Mouse (Mus musculus): Measurements from ENCODE around the gene Snapc2.
"Not testable (repeated sequence)": the region's sequence is repeated elsewhere in the genome, so short reads cannot be mapped to it uniquely, and the experiment has no call there.

The Snapc2 gene

DNA sequence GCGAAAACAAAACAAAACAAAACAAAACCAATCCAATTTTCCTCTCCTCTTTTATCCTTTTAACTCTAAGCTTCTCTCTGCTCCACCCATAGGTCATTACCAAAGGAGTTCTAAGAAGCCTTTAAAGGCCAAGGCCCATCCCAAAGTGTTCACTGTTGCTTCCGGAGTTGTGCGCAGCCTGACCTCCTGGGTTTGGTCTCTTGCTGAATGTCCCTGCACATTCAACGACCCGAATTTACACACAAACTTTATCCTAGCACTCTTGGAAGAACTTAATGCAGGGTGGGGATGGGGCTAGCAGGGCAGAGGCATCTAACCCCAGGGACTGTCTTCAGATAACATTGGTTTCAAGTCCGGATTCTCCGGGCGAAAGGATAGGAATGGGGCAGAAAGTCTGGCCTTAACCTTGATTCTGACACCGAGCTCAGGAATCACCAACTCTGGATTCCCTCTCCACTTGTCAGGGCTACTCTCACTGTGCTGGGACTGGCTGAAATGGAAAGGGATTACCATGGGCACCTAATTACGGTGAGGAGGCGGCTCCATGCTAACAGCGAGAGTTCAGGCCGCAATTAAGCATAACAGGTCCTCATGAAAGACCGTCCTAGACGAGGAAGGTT lies 15.0 kb upstream of the Snapc2 start:
- no peak for DNase-seq (ENCODE audit: extremely low spot score)

DNA sequence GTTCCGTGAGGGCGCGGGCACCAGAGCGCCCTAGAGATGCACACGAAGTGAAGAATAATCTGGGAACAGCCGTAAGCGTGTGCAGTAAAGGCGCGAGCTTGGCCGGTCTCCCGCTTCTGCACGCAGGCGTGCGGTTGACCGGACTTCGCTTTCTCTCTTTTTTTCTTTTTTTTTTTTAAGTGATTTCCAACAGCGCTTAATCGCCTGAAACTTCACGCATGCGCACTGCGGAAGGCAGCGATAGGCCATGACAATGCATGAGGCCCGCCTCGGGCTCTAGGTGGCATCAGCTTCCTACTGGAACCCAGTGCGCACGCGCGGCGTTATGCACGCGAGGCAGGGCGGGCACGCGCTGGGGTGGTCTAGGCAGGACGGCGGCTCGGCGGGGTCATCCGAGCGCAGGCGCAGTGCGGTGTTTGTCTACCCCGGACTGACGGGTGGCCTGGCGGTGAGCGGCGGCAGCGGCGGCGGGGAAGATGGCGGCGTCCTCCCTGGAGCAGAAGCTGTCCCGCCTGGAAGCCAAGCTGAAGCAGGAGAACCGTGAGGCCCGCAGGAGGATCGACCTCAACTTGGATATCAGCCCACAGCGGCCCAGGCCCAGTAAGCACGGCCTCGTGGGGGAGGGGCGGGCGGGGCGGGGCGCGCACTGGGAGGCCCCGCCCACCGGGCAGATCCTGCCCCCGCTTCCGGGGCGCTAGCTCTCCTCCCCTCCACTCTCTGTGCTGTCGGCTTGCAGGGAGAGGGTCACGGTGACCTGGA lies 14.3 kb upstream of the Snapc2 start, which contains the start of the genes Map2k7 and Gm49320:
Map2k7 (plus strand) TSS at position 307 of the 759 bp plus-strand sequence.
Gm49320 (plus strand) TSS at position 432 of the 759 bp plus-strand sequence.
- DNase-seq (ENCODE audit: extremely low spot score) = peak; percentile 99

DNA sequence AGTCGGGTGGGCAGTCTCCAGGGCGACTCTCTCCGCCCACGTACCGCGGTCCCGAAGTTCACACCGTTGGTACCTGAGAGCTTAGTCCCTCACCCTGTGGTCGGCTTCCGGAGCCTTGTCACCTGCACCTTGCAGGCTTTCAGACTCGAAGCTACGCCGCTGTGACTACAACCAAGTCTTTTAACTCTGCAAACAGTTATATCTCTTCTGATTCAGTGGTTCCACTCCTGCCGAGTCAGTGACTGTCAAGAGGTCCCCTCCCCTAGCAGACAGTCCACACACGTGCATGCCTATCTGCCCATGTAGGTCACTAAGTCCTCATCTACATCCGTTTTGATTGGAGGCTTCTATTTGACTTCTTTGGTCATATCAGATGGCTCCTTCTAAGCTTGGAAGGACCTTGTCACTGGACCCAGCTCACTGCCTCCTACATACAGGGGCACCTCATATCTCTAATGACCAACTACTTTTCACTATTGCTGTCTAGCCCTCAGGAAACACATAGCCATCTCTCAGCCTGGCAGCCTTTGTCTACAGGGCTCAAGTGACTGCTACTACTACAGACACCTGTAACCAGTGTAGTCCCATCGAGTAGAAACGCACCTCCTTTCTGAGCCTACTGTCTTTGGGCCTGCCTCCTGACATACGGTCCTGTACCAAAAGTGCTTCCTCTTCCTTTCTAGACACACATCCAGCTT lies 13.5 kb upstream of the Snapc2 start:
- no peak for DNase-seq (ENCODE audit: extremely low spot score)

DNA sequence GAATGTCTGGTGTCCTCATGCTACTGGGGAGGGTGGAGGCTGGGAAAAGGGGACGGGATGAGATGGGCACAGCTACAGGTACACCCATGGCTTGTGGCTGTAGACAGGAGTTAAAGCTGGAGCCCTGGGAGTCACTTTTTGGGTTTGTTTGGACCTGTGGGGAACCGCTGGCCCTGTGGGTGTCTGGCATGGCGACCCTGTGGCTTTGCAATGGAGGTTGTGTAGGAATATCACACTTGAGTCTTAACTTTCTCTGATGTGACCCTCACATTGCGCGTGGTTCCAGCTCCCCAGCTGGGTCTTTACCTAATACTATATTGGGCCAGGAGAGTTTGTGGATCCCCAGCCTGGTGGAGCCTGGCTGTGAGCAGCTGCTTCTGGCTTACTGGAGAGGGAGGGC lies 7.8 kb upstream of the Snapc2 start:
- no peak for DNase-seq (ENCODE audit: extremely low spot score)

DNA sequence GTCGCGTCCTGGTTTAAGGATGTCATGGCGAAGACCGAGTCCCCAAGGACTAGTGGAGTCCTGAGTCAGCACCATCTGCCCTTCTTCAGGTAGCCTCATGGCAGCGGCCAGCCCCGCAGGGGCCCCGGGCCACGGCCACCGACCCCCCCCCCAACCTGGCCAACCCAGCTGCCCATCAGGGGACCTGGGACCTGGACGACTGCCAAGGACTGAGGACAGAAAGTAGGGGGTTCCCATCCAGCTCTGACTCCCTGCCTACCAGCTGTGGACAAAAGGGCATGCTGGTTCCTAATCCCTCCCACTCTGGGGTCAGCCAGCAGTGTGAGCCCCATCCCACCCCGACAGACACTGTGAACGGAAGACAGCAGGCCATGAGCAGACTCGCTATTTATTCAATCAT lies 7.1 kb upstream of the Snapc2 start:
- DNase-seq (ENCODE audit: extremely low spot score) = no peak

DNA sequence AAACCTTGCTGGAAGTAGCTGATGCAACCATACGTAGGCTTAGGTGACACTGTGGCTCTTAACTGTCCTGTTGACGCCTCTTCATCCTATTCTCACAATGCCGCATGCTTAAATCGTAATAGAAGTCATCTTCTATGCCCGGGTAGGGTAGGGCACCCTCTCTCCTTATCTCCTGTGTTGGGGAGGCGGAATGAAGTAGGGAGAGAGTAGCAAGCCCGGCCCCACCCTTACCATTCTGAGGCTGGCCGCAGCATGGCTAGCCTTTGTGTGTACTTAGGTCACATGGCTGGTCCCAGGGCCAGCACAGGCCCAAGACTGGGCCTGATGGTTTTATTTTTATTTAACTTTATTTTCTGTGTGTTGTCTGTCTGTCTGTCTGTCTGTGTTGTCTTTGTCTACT lies 5.6 kb upstream of the Snapc2 start:
- no peak for DNase-seq (ENCODE audit: extremely low spot score)

DNA sequence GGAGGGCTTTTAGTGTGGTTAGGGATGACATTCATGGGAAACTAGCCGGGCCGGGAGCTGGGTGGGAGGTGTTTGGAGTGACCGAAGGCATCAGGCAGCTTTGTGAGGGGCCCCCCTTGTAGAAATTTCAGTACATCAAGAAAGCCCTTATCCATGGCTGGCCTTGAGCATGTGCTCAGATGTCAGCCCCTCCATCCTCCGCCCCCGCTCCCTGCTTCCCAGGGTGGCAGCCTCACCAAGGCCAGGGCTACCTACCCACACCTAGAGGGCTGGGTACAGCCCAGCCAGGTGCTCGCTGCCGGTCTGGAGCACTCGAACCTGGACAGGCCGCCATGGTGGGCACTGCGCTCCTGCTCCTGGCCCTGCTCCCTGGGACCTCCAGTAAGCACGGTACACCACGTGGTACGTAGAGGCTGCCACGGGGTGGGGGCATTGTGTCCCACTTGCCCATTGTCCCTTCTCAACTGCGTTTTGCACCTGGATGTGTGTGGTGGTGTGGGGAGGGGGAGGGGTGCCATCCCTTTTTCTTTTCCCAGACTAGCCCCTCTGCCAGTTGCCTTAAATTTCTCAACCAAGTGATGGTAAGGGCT lies 4.8 kb upstream of the Snapc2 start, which contains the start of gene Tgfbr3l:
Tgfbr3l (plus strand) TSS at position 264 of the 590 bp plus-strand sequence.
- DNase-seq (ENCODE audit: extremely low spot score) = no peak

DNA sequence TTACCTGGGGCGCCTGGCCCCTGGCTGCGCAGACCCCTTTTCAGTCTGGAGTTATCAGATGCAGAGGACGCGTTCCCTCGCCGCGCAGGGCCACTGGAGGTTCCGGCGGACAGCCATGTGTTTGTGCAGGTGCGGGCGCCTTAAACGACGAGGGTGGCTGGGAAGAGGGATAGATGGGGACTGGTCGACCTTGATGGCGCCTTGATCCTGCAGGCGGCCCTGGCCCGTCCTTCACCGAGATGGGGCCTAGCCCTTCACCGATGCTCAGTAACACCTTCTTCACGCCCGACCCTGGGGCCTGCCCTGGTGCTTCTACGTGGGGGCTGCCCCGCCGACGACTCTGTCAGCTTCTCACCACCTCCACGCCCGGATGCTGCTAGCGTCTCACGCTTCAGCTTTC lies 3.7 kb upstream of the Snapc2 start:
- peak; percentile 71 for DNase-seq (ENCODE audit: extremely low spot score)

DNA sequence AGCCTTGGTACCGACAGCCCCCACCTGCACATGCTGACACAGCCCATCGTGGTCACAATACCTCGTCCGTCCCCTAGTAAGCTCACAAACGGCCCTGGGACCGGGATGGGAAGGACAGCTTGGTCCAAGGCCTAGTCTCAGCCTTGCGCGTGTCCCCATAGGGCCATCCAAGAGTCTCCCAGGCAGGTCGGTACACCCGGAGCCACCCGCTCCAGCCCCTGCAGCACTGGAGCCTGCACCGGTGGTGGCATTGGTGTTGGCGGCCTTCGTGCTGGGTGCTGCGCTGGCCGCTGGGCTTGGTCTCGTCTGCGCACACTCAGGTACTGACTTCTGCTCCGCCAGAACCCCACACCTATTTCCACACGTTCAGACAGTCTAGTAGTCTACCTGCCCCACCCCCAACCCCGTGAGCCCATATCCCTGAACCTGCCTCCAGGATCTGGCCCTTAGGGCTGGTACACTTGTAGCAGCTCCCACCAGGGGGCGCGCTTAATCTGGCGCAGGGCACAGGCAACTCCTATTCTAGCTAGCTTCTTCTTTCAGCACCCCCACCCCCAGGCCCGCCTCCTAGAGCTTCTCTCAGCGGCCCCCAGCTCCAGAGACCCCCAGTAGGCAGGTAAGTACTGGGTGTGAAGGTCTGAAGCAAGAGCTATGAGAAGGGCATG lies 2.4 kb upstream of the Snapc2 start:
- DNase-seq (ENCODE audit: extremely low spot score) = peak; percentile 79

DNA sequence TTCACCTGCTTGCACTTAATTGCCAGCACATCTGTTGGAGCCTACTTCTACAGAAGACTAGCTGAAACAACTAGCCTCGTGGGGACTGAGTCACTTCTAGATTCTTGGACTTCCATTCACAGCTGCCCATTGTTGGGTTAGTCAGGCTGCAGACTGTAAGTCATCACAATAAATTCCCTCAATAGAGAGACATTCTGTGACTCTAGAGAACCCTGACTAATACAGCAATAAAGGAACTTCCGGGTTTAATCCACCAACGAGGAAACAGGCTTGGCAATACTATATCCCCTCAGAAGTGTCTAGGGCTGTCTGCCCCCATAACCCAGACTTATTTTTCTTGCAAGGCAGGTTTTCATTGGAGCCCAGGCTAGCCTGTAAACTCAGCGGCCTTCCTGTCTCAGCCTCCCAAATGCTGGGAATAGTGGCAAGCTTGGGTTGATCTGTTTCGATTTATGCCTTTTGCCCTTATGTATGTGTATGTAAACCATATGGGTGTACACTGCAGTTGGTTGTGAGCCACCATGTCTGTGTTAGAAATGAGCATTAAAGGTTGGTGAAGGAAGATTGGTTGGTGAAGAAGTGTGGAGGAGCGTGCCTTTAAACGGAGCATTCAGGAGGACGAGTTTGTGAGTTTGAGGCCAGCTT lies 642 bp upstream of the Snapc2 start:
- DNase-seq (ENCODE audit: extremely low spot score) = no peak

DNA sequence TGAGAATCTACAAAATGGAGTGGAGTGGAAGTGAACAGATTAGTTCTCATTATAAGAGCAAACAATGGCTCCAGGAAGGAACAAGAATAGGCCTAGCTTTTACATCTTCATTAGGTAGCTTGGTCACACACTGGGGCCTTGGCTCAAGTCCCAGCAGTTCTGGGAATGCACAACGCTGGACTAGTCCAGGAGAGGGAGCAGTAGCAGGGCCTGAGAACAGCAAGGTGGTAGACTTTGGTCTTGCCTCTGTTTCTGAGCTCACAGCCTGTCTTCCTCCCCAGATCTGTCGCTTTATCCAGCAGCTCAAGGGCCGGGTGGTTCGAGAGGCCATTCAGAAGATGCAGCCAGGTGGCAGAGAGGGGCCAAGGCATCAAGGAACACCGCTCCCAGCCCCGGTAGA lies 1.1 kb downstream of the Snapc2 start:
- DNase-seq (ENCODE audit: extremely low spot score) = no peak

DNA sequence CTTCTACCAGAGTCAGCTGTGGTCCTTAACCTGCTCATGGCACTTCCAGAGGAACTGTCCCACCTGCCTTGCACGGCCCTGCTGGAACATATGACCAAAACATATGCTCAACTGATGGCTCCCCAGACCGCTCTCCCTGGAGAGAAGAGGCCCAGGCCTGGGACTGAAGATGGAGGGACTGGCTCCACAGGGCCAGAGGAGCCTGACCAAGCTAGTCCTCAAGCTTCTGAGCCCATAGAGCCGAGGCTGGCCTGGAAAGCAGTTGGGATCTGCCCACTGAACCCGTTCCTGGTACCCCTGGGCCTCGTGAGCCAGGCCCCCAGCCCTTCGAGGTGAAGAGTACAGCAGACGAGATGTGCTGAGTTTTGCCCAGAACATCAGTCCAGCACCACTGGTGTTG lies 2.6 kb downstream of the Snapc2 start:
- not testable (repeated sequence) for DNase-seq (ENCODE audit: extremely low spot score)

DNA sequence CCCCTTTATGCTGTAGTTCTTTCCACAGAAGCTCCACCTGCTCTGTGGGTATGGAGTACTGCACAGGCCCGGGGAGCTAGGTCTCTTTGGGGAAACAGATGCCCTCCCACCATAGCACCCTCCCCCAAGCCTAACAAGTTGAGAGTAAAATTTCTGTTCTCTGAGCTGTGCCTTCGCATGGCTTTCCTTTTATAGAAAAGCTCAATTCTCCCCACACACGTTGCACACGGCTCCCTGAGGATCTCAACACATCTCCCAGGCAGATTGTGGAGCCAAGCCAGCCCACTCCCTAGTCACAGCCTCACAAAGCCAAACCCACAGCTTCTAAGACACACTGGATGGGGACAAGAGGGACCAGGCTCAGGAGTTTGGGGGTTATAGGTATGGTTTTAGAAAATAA lies 4.0 kb downstream of the Snapc2 start:
- DNase-seq (ENCODE audit: extremely low spot score) = no peak

DNA sequence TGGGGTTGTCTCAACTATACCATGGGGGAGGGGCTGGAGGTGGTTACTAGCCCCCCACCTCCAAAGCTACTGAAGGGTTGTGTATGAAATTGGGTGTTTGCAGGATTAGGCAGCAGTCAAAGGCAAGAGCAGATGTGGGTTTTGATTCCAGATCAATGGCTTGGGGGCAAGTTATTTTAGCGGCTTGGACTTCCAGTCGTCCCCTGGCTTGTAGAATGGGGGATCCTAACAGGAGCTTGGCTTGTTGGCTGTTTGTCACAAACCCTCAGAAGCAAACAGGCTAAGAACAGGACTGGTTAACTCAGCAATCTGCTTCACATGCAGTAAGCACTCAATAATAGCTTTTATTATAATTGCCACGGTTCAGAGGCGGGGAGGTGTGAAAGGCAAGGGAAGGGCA lies 4.5 kb downstream of the Snapc2 start:
- DNase-seq (ENCODE audit: extremely low spot score) = no peak

DNA sequence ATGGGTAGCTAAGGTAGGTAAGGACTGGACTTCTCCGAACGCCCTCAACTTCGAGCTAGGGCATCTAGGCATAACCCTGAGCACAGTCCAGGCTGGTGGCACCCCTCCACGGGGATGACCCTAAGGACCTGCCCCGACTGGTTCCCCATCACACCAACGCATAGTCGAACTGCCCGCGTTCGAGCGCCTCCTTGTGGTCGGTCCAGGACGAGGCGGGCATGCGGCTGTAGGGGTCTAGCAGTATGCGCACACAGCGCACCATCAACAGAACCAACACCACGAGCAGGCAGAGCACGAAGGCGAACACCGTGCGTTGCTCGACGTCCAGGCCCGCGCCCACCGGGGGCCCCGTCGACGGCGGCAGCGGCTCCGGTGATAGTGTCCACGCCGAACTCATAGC lies 5.4 kb downstream of the Snapc2 start:
- peak; percentile 89 for DNase-seq (ENCODE audit: extremely low spot score)

DNA sequence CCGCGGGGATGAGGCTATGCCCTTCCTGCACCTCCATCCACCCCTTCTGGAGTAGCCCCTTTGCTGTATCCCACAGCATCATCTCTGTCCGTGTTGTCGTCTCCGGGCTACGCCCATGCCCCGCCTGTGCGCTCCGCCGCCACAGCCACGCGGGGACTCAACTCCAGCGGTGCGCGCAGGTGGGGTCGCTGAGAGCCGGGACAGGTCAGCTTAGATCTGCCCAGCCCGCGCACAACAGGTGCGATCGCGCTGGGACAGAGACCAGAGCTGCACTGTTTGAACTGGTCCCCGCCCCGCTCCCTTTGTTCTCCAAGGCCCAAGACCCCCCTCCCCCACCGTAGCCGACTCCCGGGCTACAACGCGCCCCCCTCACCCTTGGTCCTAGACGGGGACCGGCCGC lies 5.8 kb downstream of the Snapc2 start:
- DNase-seq (ENCODE audit: extremely low spot score) = no peak

DNA sequence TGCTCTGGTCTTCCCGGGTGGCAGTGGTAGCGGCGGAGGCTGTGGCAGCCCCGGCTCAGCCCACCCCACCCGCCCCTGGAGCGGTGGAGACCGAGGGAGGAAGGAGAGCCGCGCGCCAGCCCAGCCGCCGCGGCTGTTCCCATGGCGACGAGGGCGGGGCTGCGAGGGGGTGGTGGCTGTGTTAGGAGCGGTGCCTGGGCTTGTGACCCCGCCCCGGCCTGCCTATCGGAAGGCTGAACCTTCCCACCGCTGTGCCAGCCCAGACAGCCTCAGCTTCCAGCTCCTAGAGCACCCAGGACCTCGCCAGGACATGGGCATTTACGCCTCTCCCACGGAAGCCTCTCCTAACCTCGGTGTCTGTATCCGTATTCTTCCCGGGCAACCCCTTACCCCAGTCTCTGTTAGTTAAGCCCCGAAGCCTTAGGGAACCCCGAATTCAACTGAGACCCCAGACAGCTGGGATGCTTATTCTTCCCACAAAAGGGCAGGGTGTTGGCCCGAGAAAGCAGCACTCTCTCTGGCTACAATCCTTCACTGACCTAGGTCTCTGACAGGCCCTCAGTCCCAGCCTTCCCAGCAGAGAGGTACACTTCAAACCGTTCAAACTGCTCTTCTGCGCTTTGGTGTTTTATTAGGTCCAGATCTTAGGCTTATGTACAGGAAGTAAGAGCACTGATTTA lies 6.4 kb downstream of the Snapc2 start, which contains the start of gene Ctxn1:
Ctxn1 (minus strand) TSS at position 150 of the 680 bp plus-strand sequence.
- peak; percentile 98 for DNase-seq (ENCODE audit: extremely low spot score)

DNA sequence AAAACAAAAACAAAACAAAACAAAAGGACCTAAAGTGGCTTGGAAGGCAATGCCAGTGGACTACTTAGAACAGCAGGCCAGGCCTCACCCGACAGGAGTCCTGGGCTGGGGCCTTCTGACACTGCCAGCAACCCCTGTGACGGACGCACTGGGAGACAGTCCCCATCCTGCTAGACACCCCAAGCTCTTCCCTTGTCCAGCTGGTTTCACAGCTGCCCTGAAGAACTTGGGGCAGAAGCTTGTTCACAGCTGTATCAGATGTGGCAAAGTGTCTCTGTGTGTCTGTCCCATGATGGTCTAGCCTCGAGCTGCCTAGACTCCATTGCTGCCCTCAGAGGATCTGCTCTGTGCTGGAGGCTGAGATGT lies 6.9 kb downstream of the Snapc2 start:
- no peak for DNase-seq (ENCODE audit: extremely low spot score)

DNA sequence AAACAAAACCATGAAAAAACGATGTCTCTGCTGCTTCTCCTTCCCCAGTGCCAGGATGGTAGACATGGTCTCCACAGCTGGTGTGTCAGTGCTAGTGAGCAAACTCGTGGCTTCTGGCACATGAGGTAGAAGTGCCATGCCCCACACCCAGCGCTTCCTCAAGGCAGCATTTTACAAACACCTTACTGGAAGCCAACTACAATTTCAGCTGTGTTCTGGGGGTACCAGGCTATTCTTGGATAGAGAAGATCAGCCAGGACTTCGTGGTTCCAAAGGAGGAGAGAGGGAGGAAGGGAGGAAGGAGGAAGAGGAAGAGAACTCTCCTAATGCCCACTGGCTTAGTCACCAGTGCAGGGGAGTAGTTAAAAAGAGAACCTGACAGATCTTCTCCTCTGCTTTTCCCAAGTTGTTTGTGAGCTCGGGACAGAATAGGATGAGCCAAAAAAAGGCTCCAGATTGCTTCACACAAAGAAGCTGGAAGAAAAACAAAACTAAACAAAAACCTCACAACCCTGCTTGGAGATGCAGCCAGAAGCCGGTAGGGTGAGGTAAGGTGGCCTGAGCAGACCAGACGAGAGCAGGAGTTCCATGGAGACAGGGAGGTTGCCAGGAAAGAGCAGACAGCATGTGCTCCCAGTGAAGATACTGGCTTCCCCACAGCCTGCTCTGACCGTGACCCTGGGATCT lies 10.4 kb downstream of the Snapc2 start:
- DNase-seq (ENCODE audit: extremely low spot score) = no peak

Measured in embryo, embryonic 9.5 days (tissue).